Mouse (Mus musculus) heart, postnatal 0 days (tissue): Measurements from ENCODE around the gene Flot1.

Experiments
- CTCF ChIP-seq: IDR thresholded peaks from 2 replicates; pipeline ENCODE4 v1.5.1; 2016; ENCODE audit warnings: antibody characterized with exemption, control low read depth, low read depth
- EP300 ChIP-seq: IDR thresholded peaks from 2 replicates; pipeline ENCODE4 v1.6.1; 2016; ENCODE audit warnings: antibody characterized with exemption, low read depth

- no peak for TF ChIP-seq CTCF
- TF ChIP-seq EP300: no peak
These were observed 15.0 kb upstream of the Flot1 start for GRCm38 (mm10) chr17:35808073-35808472.
